Mouse (Mus musculus) embryonic facial prominence, embryonic 13.5 days (tissue): ENCODE measurements at regions not wholly inside any gene's neighbourhood (a gene's known extent, or its start where the extent isn't known, plus 50 kb on each side); places are given as distances from the start of the nearest gene placed in this dataset.

Experiments used
- ATAC-seq: fragments of 200-750 bp; cut with Nextera tagmentation; 2 replicates; pipeline ENCODE4 v1.8.0; 2017; ENCODE audit warnings: low read depth; ENCODE audit not compliant: insufficient number of reproducible peaks, insufficient read depth, low FRiP score, low TSS enrichment
- H3K27ac ChIP-seq: fragments of 300-500 bp; sonication (generic); 2 replicates; pipeline ENCODE4 v1.5.1; 2015; ENCODE audit warnings: moderate library complexity, mild to moderate bottlenecking, inconsistent platforms
- H3K27me3 ChIP-seq: fragments of 300-500 bp; sonication (generic); 2 replicates; pipeline ENCODE4 v1.6.1; 2015; ENCODE audit warnings: mild to moderate bottlenecking, inconsistent platforms
- H3K36me3 ChIP-seq: fragments of 300-500 bp; sonication (generic); 2 replicates; pipeline ENCODE4 v1.6.1; 2015; ENCODE audit warnings: mild to moderate bottlenecking, inconsistent platforms
- H3K4me1 ChIP-seq: fragments of 300-500 bp; sonication (generic); 2 replicates; pipeline ENCODE4 v1.6.1; 2015; ENCODE audit warnings: inconsistent platforms
- H3K4me2 ChIP-seq: fragments of 300-500 bp; sonication (generic); 2 replicates; pipeline ENCODE4 v1.6.1; 2015; ENCODE audit warnings: moderate library complexity, mild to moderate bottlenecking, inconsistent platforms
- H3K4me3 ChIP-seq: fragments of 300-500 bp; sonication (generic); 2 replicates; pipeline ENCODE4 v1.5.1; 2015; ENCODE audit warnings: mild to moderate bottlenecking, inconsistent platforms
- H3K9ac ChIP-seq: fragments of 300-500 bp; sonication (generic); 2 replicates; pipeline ENCODE4 v1.6.1; 2015; ENCODE audit warnings: mild to moderate bottlenecking, inconsistent platforms
- H3K9me3 ChIP-seq: fragments of 300-500 bp; sonication (generic); 2 replicates; pipeline ENCODE4 v1.6.1; 2016; ENCODE audit warnings: inconsistent platforms
- WGBS: fragments of 180-500 bp; shearing (Covaris S2); methylation state at CpG from one replicate; pipeline ENCODE4 v1.1.7; 2015; ENCODE audit warnings: mixed read lengths; 5-methylcytosine and 5-hydroxymethylcytosine counted together

- Histone ChIP-seq H3K27me3 (no peaks in the 10 kb centered on the region), H3K9me3 (no peaks in the 10 kb centered on the region), H3K4me2 (no peak overlapping the region), H3K36me3 (no peaks in the 10 kb centered on the region), H3K4me3 (no peak overlapping the region), H3K27ac (no peak overlapping the region), H3K9ac (no peak overlapping the region), H3K4me1 (no peaks in the 10 kb centered on the region)
- 66% methylated on average over 5 of the region's 5 CpGs for whole genome bisulfite sequencing
- ATAC-seq: no peak
These were observed 175.2 kb downstream of the Klf7 start for GRCm38 (mm10) chr1:63946834-63947233.

DNA sequence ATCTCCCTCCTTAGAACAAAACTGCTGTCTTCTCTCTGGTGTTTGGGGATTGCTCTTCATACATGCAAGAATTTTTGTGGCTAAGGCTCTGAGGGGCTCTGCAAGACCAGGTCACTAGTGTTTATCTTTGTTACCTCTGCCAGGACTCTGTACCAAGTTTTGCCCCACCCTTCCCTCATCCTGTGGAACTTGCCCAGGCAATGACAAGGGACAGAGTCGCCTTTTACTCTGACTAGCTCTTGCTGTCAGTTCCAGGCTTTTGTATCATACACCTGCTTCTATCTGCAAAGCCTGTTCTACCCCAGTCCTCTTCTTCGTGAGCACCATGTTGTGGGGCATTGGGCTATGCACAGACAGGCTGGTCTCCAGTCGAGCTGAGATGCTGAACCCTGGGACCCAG, 175.7 kb upstream of the 4933402D24Rik start:
- Histone ChIP-seq H3K36me3 (no peaks in the 10 kb centered on the region), H3K9me3 (no peaks in the 10 kb centered on the region)

DNA sequence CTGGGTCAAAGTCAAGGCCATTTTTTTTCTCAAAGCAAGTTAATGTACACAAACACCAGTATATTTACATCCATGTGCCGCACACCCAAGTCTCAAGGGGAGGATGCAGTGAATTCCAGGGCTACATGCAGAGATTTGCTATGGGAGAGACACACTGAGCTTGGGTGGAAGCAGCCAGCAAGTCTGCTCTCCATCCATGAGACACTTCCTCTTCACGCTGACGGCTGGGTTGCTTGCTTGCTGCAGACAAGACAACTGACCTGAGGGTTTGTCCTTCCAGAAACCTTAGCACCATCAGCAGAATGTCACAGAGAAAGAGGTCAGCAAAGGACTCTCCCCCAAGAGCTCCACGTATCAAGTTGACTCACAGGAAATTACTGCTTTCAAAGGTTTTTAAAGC, 169.3 kb upstream of the 4933402D24Rik start:
- Histone ChIP-seq H3K27ac (no peak overlapping the region), H3K4me3 (no peak overlapping the region), H3K9ac (no peak overlapping the region), H3K36me3 (no peaks in the 10 kb centered on the region), H3K4me2 (no peak overlapping the region), H3K9me3 (no peaks in the 10 kb centered on the region), H3K4me1 (no peaks in the 10 kb centered on the region), H3K27me3 (no peaks in the 10 kb centered on the region)
- no peak for ATAC-seq
- 36% methylated on average over 4 of the region's 4 CpGs for WGBS

More for the DNA sequence above, 175.7 kb upstream of the 4933402D24Rik start:
- Histone ChIP-seq H3K27me3 (no peaks in the 10 kb centered on the region), H3K27ac (no peak overlapping the region), H3K4me3 (no peak overlapping the region), H3K9ac (no peak overlapping the region), H3K4me2 (no peak overlapping the region), H3K4me1 (no peaks in the 10 kb centered on the region)
- WGBS: 55% methylated on average over 3 of the region's 3 CpGs
- ATAC-seq: no peak

DNA sequence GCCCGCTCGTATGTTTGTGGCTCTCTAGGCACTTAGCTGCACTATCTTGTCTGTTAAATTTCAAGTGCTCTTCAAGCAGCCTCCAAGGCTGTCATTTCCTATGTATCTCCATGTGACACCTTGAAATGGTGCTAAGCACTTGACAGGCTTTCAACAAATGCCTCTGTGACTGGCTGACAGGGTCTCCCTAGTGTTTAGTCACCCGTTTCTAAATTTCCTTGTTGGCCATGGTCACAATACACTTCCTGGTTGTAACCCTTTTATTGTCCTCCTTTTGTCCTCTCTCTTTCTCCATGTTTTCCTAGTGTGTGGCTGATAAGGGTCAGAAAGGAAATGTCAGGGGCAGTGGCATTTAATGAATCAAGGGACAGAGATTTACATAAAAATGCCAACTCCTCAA, 168.4 kb upstream of the 4933402D24Rik start:
- no peaks in the 10 kb centered on the region for H3K4me1 ChIP-seq
- no peak overlapping the region for H3K4me3 ChIP-seq
- no peak overlapping the region for H3K27ac ChIP-seq
- H3K4me2 ChIP-seq: no peak overlapping the region
- H3K9ac ChIP-seq: no peak overlapping the region
- no peaks in the 10 kb centered on the region for H3K36me3 ChIP-seq
- H3K27me3 ChIP-seq: no peaks in the 10 kb centered on the region
- no peak for ATAC-seq
- 67% methylated on average over 3 of the region's 3 CpGs for WGBS
- H3K9me3 ChIP-seq: no peaks in the 10 kb centered on the region

GRCm38 (mm10) chr1:63934570-63935280, 165.7 kb upstream of the 4933402D24Rik start:
- no peak overlapping the region for H3K4me2 ChIP-seq
- no peak overlapping the region for H3K9ac ChIP-seq
- H3K9me3 ChIP-seq: no peaks in the 10 kb centered on the region
- H3K27ac ChIP-seq: no peak overlapping the region
- no peaks in the 10 kb centered on the region for H3K36me3 ChIP-seq
- H3K4me3 ChIP-seq: no peak overlapping the region
- ATAC-seq: no peak
- H3K4me1 ChIP-seq: no peaks in the 10 kb centered on the region
- WGBS: 85% methylated on average over 8 of the region's 8 CpGs
- H3K27me3 ChIP-seq: no peaks in the 10 kb centered on the region

GRCm38 (mm10) chr1:63932484-63932883, 163.4 kb upstream of the 4933402D24Rik start:
- 68% methylated on average over 9 of the region's 9 CpGs for WGBS
- Histone ChIP-seq H3K4me1 (no peaks in the 10 kb centered on the region), H3K27me3 (no peaks in the 10 kb centered on the region), H3K9me3 (no peaks in the 10 kb centered on the region), H3K4me3 (no peak overlapping the region), H3K4me2 (no peak overlapping the region), H3K27ac (no peak overlapping the region), H3K36me3 (no peaks in the 10 kb centered on the region), H3K9ac (no peak overlapping the region)
- ATAC-seq: no peak

DNA sequence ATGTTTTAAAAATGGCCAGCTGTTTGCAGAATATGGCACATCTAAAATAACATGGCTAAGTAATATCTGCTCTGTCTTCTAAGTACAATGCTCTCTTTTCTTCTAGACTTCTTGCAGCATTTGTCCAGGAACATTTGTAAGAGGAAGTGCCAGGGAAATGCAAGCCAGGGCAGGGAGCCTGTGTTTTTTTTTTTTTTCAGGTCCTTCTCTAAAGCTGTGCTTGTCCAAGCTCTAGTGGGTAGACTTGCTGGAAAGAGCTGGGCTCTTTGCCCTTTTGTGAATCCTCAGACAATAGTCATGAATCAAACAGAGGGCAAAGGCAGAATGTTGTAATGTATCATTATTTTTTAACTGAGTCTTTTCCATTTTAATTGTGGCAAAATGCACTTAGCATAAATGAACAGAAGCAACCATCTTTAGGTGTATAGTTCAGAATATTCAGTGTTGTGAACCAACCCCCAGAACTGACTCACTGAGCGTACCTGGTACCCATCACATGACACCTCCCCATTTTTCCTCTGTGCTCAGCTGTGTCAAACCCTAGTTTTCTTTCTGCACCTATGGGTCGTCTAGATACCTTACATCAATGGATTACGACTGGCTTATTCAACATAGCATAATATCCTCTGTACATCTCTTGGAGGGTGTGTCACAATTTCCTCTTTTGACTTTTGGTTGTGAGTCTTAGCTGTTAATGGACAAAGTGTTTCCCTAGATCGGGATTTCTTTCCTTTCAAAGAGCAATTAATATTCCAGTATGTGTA, 160.5 kb upstream of the 4933402D24Rik start:
- WGBS: 81% methylated on average over 4 of the region's 4 CpGs
- Histone ChIP-seq H3K9ac (no peak overlapping the region), H3K4me2 (no peak overlapping the region), H3K36me3 (no peaks in the 10 kb centered on the region), H3K27ac (no peak overlapping the region), H3K9me3 (no peaks in the 10 kb centered on the region), H3K4me1 (no peaks in the 10 kb centered on the region), H3K27me3 (no peaks in the 10 kb centered on the region), H3K4me3 (no peak overlapping the region)
- ATAC-seq: no peak

DNA sequence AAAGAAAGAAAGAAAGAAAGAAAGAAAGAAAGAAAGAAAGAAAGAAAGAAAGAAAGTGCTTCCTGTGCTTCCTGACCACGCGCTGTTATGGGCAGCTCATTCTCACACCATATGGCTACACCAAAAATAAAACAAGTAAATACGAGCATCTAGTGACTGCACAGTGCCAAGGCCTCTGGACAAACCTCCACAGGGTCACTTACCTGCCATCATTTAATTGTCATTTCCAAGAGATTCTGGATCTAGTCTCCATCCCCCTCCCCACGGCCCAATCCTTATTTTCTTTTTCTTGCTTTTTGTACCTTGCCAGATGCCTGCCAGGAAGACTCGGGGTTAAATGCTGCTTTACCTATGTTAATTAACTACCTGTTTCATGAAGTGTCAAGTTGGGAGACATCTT, 159.8 kb upstream of the 4933402D24Rik start:
- Histone ChIP-seq H3K9ac (no peak overlapping the region), H3K27me3 (no peaks in the 10 kb centered on the region), H3K9me3 (no peaks in the 10 kb centered on the region), H3K4me3 (no peak overlapping the region), H3K4me1 (no peaks in the 10 kb centered on the region), H3K4me2 (no peak overlapping the region), H3K36me3 (no peaks in the 10 kb centered on the region), H3K27ac (no peak overlapping the region)
- no peak for ATAC-seq
- 84% methylated on average over 5 of the region's 5 CpGs for WGBS

DNA sequence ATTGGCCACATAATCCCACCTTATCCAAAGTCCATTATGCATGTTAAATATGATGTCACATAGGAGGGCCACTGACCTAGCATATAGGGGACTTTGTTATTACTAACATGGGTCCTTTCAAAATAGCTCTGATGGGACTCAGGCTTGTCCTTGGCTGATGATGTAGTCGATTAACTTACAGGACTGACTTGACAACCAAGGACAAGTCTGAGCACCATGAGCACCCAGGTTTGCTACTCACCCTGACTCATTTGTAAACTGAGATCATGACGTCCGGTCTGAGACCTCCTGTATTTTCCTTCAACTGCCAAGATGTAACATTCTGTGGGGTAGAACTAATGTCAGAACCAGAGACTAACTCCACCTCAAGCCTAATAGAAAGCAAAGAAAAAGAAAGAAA, 159.3 kb upstream of the 4933402D24Rik start:
- H3K4me3 ChIP-seq: no peak overlapping the region
- H3K27me3 ChIP-seq: no peaks in the 10 kb centered on the region
- ATAC-seq: no peak
- 84% methylated on average over 3 of the region's 3 CpGs for WGBS
- no peaks in the 10 kb centered on the region for H3K4me1 ChIP-seq
- no peaks in the 10 kb centered on the region for H3K36me3 ChIP-seq
- H3K9ac ChIP-seq: no peak overlapping the region
- H3K9me3 ChIP-seq: no peaks in the 10 kb centered on the region
- H3K27ac ChIP-seq: no peak overlapping the region
- H3K4me2 ChIP-seq: no peak overlapping the region

GRCm38 (mm10) chr1:63920181-63920933, 151.3 kb upstream of the 4933402D24Rik start:
- no peak for ATAC-seq
- Histone ChIP-seq H3K36me3 (no peaks in the 10 kb centered on the region), H3K27ac (no peak overlapping the region), H3K27me3 (no peaks in the 10 kb centered on the region), H3K4me3 (no peak overlapping the region), H3K9me3 (no peaks in the 10 kb centered on the region), H3K4me1 (no peaks in the 10 kb centered on the region), H3K4me2 (no peak overlapping the region), H3K9ac (no peak overlapping the region)
- WGBS: 59% methylated on average over 8 of the region's 8 CpGs

GRCm38 (mm10) chr1:63918200-63918599, 149.1 kb upstream of the 4933402D24Rik start:
- Histone ChIP-seq H3K4me3 (no peak overlapping the region), H3K27ac (no peak overlapping the region), H3K27me3 (no peaks in the 10 kb centered on the region), H3K4me2 (no peak overlapping the region), H3K9ac (no peak overlapping the region), H3K4me1 (no peaks in the 10 kb centered on the region), H3K9me3 (no peaks in the 10 kb centered on the region), H3K36me3 (no peaks in the 10 kb centered on the region)
- 52% methylated on average over 7 of the region's 7 CpGs for WGBS
- ATAC-seq: no peak
